Mouse (Mus musculus): ENCODE results near the gene Cbln1. TPM values are rescaled to one million over a fixed set of nuclear protein-coding genes. Genes with fewer than 3 reads are reported as not detected.

The Cbln1 gene
- polyA plus RNA-seq, 1 experiment from 2014 or later = 8.4 TPM

GRCm38 (mm10) chr8:87424706-87425105, 47.7 kb downstream of the Cbln1 start:
- Histone ChIP-seq H3K36me3 (ENCODE audit: control insufficient read depth, insufficient read depth, low read length) (no peaks in the 10 kb centered on the region), H3K4me1 (ENCODE audit: control insufficient read depth, insufficient read depth, low read length) (no peaks in the 10 kb centered on the region), H3K4me2 (no peak overlapping the region), H3K9me3 (ENCODE audit: control insufficient read depth, low read length) (no peaks in the 10 kb centered on the region), H3K27ac (ENCODE audit: low read depth, low read length) (no peak overlapping the region), H3K9ac (ENCODE audit: low read length) (no peak overlapping the region), H3K4me3 (ENCODE audit: low read depth, low read length) (no peak overlapping the region), H3K27me3 (ENCODE audit: control insufficient read depth, insufficient read depth, low read length) (no peaks in the 10 kb centered on the region)
- WGBS = 83% methylated on average over 5 of the region's 5 CpGs
- DNase-seq (ENCODE audit: low spot score, missing footprints) (no peak), ATAC-seq (ENCODE audit: low FRiP score) (no peak)

- Histone ChIP-seq H3K9ac (ENCODE audit: low read length) (no peak overlapping the region), H3K4me3 (ENCODE audit: low read depth, low read length) (no peak overlapping the region), H3K36me3 (ENCODE audit: control insufficient read depth, insufficient read depth, low read length) (no peaks in the 10 kb centered on the region), H3K27ac (ENCODE audit: low read depth, low read length) (no peak overlapping the region), H3K27me3 (ENCODE audit: control insufficient read depth, insufficient read depth, low read length) (no peaks in the 10 kb centered on the region), H3K4me2 (no peak overlapping the region), H3K9me3 (ENCODE audit: control insufficient read depth, low read length) (no peaks in the 10 kb centered on the region), H3K4me1 (ENCODE audit: control insufficient read depth, insufficient read depth, low read length) (no peaks in the 10 kb centered on the region)
- ATAC-seq (ENCODE audit: low FRiP score) (no peak), DNase-seq (ENCODE audit: low spot score, missing footprints) (no peak)
- WGBS = 83% methylated on average over 8 of the region's 8 CpGs
These were observed 50.7 kb downstream of the Cbln1 start for GRCm38 (mm10) chr8:87421697-87422096.

Other genes starting within 250 kb of the Cbln1 start
- gene 4933402J07Rik, start 91.2 kb upstream of the Cbln1 start, polyA plus RNA-seq (2014; fragmentation: Nextera tagmentation; extraction: Ambion mirVana) = not detected in 2 replicates

Measured in midbrain, embryonic 11.5 days (tissue).